8 mouse cellular contexts compared by ENCODE assay signal in genomic region chr3:37421179-37421578, GRCm38 (mm10). TPM values are rescaled to one million over a fixed set of nuclear protein-coding genes. Genes with fewer than 3 reads are reported as not detected.
DNase-seq lines count a peak whose midpoint lies in the region; ATAC-seq lines count a peak whose summit lies in the region.

No protein-coding gene starts in this region.

- DNase-seq in embryo, embryonic 10 days (ENCODE audit: low spot score) = peak; percentile 8
- no peak for DNase-seq in embryo, embryonic 9.5 days (ENCODE audit: extremely low spot score)
- DNase-seq in 3T3-L1 (ENCODE audit: low read depth, low spot score) = peak; percentile 40
- no peak for DNase-seq in embryonic facial prominence, embryonic 14.5 days (ENCODE audit: low spot score)
- DNase-seq in adrenal gland, postnatal 4 days (ENCODE audit: low spot score in 2 of 2) = no peak
- no peak for DNase-seq in urinary bladder, postnatal 14 days (ENCODE audit: low spot score)

- H3K4me3 ChIP-seq in embryonic facial prominence, embryonic 14.5 days (ENCODE audit: low read depth, low read length) = peak overlapping the region; percentile 82
- H3K4me3 ChIP-seq in limb, embryonic 15.5 days = peak overlapping the region; percentile 96

- peaks cover 13% of the 10 kb centered on the region for H3K36me3 ChIP-seq in embryonic facial prominence, embryonic 14.5 days (ENCODE audit: control insufficient read depth, insufficient read depth, low read length)
- peaks cover 8% of the 10 kb centered on the region for H3K36me3 ChIP-seq in limb, embryonic 15.5 days

- no peak for ATAC-seq in embryonic facial prominence, embryonic 14.5 days (ENCODE audit: low read depth)
- ATAC-seq in limb, embryonic 15.5 days (ENCODE audit: insufficient number of reproducible peaks, low FRiP score, low TSS enrichment, low read depth) = no peak
- no peak for ATAC-seq in megakaryocyte-erythroid progenitor cell, adult 5-6 weeks (replicated peaks; ENCODE audit: low FRiP score, low TSS enrichment, poor library complexity, severe bottlenecking)

- peak overlapping the region; percentile 84 for H3K4me2 ChIP-seq in embryonic facial prominence, embryonic 14.5 days (ENCODE audit: low read depth, low read length)
- peak overlapping the region; percentile 82 for H3K4me2 ChIP-seq in limb, embryonic 15.5 days

- peaks cover 8% of the 10 kb centered on the region for H3K4me1 ChIP-seq in embryonic facial prominence, embryonic 14.5 days (ENCODE audit: control insufficient read depth, insufficient read depth, low read length)
- H3K4me1 ChIP-seq in limb, embryonic 15.5 days = peaks cover 12% of the 10 kb centered on the region

- WGBS in embryonic facial prominence, embryonic 14.5 days = 3% methylated on average over 3 of the region's 3 CpGs
- WGBS in limb, embryonic 15.5 days = 10% methylated on average over 3 of the region's 3 CpGs

- H3K9ac ChIP-seq in embryonic facial prominence, embryonic 14.5 days (ENCODE audit: low read depth, low read length) = peak overlapping the region; percentile 87
- peak overlapping the region; percentile 63 for H3K9ac ChIP-seq in limb, embryonic 15.5 days

- peak overlapping the region; percentile 93; the same call in 1 of the 2 replicates for H3K27ac ChIP-seq in embryonic facial prominence, embryonic 14.5 days (replicated peaks; ENCODE audit: low read depth, low read length)
- H3K27ac ChIP-seq in limb, embryonic 15.5 days = peak overlapping the region; percentile 94; the same call in 1 of the 2 replicates

- H3K9me3 ChIP-seq in embryonic facial prominence, embryonic 14.5 days (ENCODE audit: control insufficient read depth, low read length) = no peaks in the 10 kb centered on the region
- no peaks in the 10 kb centered on the region for H3K9me3 ChIP-seq in limb, embryonic 15.5 days

- no peaks in the 10 kb centered on the region for H3K27me3 ChIP-seq in embryonic facial prominence, embryonic 14.5 days (replicated peaks; ENCODE audit: control insufficient read depth, insufficient read depth, low read length)
- H3K27me3 ChIP-seq in limb, embryonic 15.5 days = no peaks in the 10 kb centered on the region

RNA-seq across cellular contexts. Expression of gene Nudt6, which starts 1.2 kb away (rescaled TPM):
- polyA plus RNA-seq in embryonic facial prominence, embryonic 14.5 days (2014; fragmentation: Nextera tagmentation; extraction: Ambion mirVana) = 4.7 and 6.7 TPM in 2 replicates
- polyA plus RNA-seq in limb, embryonic 15.5 days (2015; fragmentation: Nextera tagmentation; extraction: Ambion mirVana) = 4.9 and 5.0 TPM in 2 replicates
- 10 to 100 TPM; 17.5 to 18.3 TPM for total RNA-seq in adrenal gland, postnatal 4 days (2021)
- total RNA-seq in megakaryocyte-erythroid progenitor cell, adult 5-6 weeks (2014; fragmentation: Nextera tagmentation) = 9.1 and 34.1 TPM in 2 replicates
- 26.6 and 28.8 TPM in 2 replicates for total RNA-seq in megakaryocyte-erythroid progenitor cell, adult 5-6 weeks (2017)

RNA-seq across cellular contexts. Expression of gene Spata5, which starts 1.5 kb away (rescaled TPM):
- polyA plus RNA-seq in embryonic facial prominence, embryonic 14.5 days (2014; fragmentation: Nextera tagmentation; extraction: Ambion mirVana) = 29.0 and 32.9 TPM in 2 replicates
- 33.9 and 36.1 TPM in 2 replicates for polyA plus RNA-seq in limb, embryonic 15.5 days (2015; fragmentation: Nextera tagmentation; extraction: Ambion mirVana)
- total RNA-seq in adrenal gland, postnatal 4 days (2021) = 10 to 100 TPM; 32.0 to 42.8 TPM
- total RNA-seq in megakaryocyte-erythroid progenitor cell, adult 5-6 weeks (2014; fragmentation: Nextera tagmentation) = 47.9 and 66.4 TPM in 2 replicates
- total RNA-seq in megakaryocyte-erythroid progenitor cell, adult 5-6 weeks (2017) = 151 and 190 TPM in 2 replicates

Comparison
In these comparisons a context has a peak if more than half of its experiments do, and no peak if none do; other contexts are left out.
1. DNase-seq: peak in embryo, embryonic 10 days (single experiment) and 3T3-L1 (single experiment); none in embryo, embryonic 9.5 days (single experiment), embryonic facial prominence, embryonic 14.5 days (single experiment), adrenal gland, postnatal 4 days (0 of 2) and urinary bladder, postnatal 14 days (single experiment).